Comparison of ENCODE assay signal across 9 mouse cellular contexts in genomic region chr7:45537602-45538001, GRCm38 (mm10). TPM values are rescaled to one million over a fixed set of nuclear protein-coding genes. Genes with fewer than 3 reads are reported as not detected.
DNase-seq lines count a peak whose midpoint lies in the region; ATAC-seq and TF ChIP-seq lines count a peak whose summit lies in the region.
"Had no signal": no experiment of that assay in that cellular context is flagged by ENCODE, and none has a peak within 500 bp of the region (broad histone marks: within the 10 kb centered on the region; RNA-seq: fewer than 3 reads in every experiment).

No protein-coding gene starts in this region.

- no peak for TF ChIP-seq CTCF in left cerebral cortex, adult 2 months (IDR thresholded peaks at IDR 0.05)

- no peak for DNase-seq in left cerebral cortex, adult 2 months (ENCODE audit: extremely low spot score in 1 of 2, low spot score in 2 of 2)
- no peak for DNase-seq in left cerebral cortex, adult 11 months (ENCODE audit: low spot score)
- no peak for DNase-seq in limb, embryonic 10.5 days (ENCODE audit: low spot score)
- no peak for DNase-seq in natural killer cell, adult 2 months (ENCODE audit: low spot score in 2 of 2)
- DNase-seq in kidney, postnatal 14 days: no peak
- no peak for DNase-seq in c-Kit-positive CD71-positive TER-119-positive erythroid progenitor cells, embryonic 14.5 days (ENCODE audit: low spot score)

- H3K27ac ChIP-seq in left cerebral cortex, adult 2 months: peak overlapping the region; percentile 73
- no peak overlapping the region for H3K27ac ChIP-seq in forebrain, embryonic 13.5 days
- H3K27ac ChIP-seq in limb, embryonic 10.5 days: peak overlapping the region; percentile 72
- H3K27ac ChIP-seq in neural tube, embryonic 14.5 days (ENCODE audit: low read depth, low read length): no peak overlapping the region
- H3K27ac ChIP-seq: liver, embryonic 14.5 days had no signal

- H3K9me3 ChIP-seq in forebrain, embryonic 13.5 days (replicated peaks): no peaks in the 10 kb centered on the region
- no peaks in the 10 kb centered on the region for H3K9me3 ChIP-seq in limb, embryonic 10.5 days (replicated peaks)
- no peaks in the 10 kb centered on the region for H3K9me3 ChIP-seq in neural tube, embryonic 14.5 days (ENCODE audit: control insufficient read depth, low read length)

- ATAC-seq in forebrain, embryonic 13.5 days: no peak
- ATAC-seq in neural tube, embryonic 14.5 days (ENCODE audit: low read depth): no peak; the same call in 1 of the 2 replicates

- no peaks in the 10 kb centered on the region for H3K36me3 ChIP-seq in forebrain, embryonic 13.5 days (ENCODE audit: poor library complexity, severe bottlenecking)
- H3K36me3 ChIP-seq in limb, embryonic 10.5 days: no peaks in the 10 kb centered on the region
- H3K36me3 ChIP-seq in neural tube, embryonic 14.5 days (ENCODE audit: control insufficient read depth, insufficient read depth, low read length): no peaks in the 10 kb centered on the region

- 78% methylated on average over 10 of the region's 10 CpGs for WGBS in forebrain, embryonic 13.5 days
- 78% methylated on average over 10 of the region's 10 CpGs for WGBS in limb, embryonic 10.5 days
- 84% methylated on average over 10 of the region's 10 CpGs for WGBS in neural tube, embryonic 14.5 days

- intact Hi-C loops in left cerebral cortex, adult 2 months (cut with DNase I): no loop called here

- peak overlapping the region; percentile 71 for H3K4me2 ChIP-seq in forebrain, embryonic 13.5 days
- H3K4me2 ChIP-seq in neural tube, embryonic 14.5 days (ENCODE audit: low read depth, low read length): peak overlapping the region; percentile 58

- no peaks in the 10 kb centered on the region for H3K27me3 ChIP-seq in forebrain, embryonic 13.5 days
- no peaks in the 10 kb centered on the region for H3K27me3 ChIP-seq in limb, embryonic 10.5 days (ENCODE audit: low read depth, poor library complexity, severe bottlenecking)
- H3K27me3 ChIP-seq in neural tube, embryonic 14.5 days (ENCODE audit: control insufficient read depth, insufficient read depth, low read length): no peaks in the 10 kb centered on the region

- peak overlapping the region; percentile 69 for H3K4me3 ChIP-seq in left cerebral cortex, adult 2 months
- peak overlapping the region; percentile 58 for H3K4me3 ChIP-seq in forebrain, embryonic 13.5 days
- peak overlapping the region; percentile 62 for H3K4me3 ChIP-seq in limb, embryonic 10.5 days
- peak overlapping the region; percentile 45 for H3K4me3 ChIP-seq in neural tube, embryonic 14.5 days (ENCODE audit: low read depth, low read length)

- peaks cover 9% of the 10 kb centered on the region for H3K4me1 ChIP-seq in forebrain, embryonic 13.5 days
- H3K4me1 ChIP-seq in limb, embryonic 10.5 days: peaks cover 13% of the 10 kb centered on the region
- 0 out of 2 replicates have a peak, but pooled peaks cover 4% of the 10 kb centered on the region for H3K4me1 ChIP-seq in neural tube, embryonic 14.5 days (ENCODE audit: control insufficient read depth, insufficient read depth, low read length)

- peak overlapping the region; percentile 74 for H3K9ac ChIP-seq in forebrain, embryonic 13.5 days
- H3K9ac ChIP-seq in neural tube, embryonic 14.5 days (replicated peaks; ENCODE audit: low read depth, low read length): peak overlapping the region; percentile 46
- H3K9ac ChIP-seq: liver, embryonic 14.5 days had no signal

RNA-seq across cellular contexts. Expression of gene Plekha4, which starts 11.5 kb away (rescaled TPM):
- 1 to 10 TPM; 4.2 to 5.1 TPM for total RNA-seq in left cerebral cortex, adult 2 months (2021)
- 0.28 and 0.50 TPM in 2 replicates for polyA plus RNA-seq in forebrain, embryonic 13.5 days (2015; fragmentation: Nextera tagmentation; extraction: Ambion mirVana)
- 0.43 and 1.0 TPM in 2 replicates for polyA plus RNA-seq in limb, embryonic 10.5 days (2016; fragmentation: Nextera tagmentation; extraction: Ambion mirVana)
- 0.54 and 3.2 TPM in 2 replicates for polyA plus RNA-seq in neural tube, embryonic 14.5 days (2014; fragmentation: Nextera tagmentation; extraction: Ambion mirVana)

RNA-seq across cellular contexts. Expression of gene Ppp1r15a, which starts 11.5 kb away (rescaled TPM):
- total RNA-seq in left cerebral cortex, adult 2 months (2021): 10 to 100 TPM; 25.2 to 29.3 TPM
- polyA plus RNA-seq in forebrain, embryonic 13.5 days (2015; fragmentation: Nextera tagmentation; extraction: Ambion mirVana): 13.5 and 15.3 TPM in 2 replicates
- polyA plus RNA-seq in limb, embryonic 10.5 days (2016; fragmentation: Nextera tagmentation; extraction: Ambion mirVana): 22.4 and 25.7 TPM in 2 replicates
- 14.0 and 14.2 TPM in 2 replicates for polyA plus RNA-seq in neural tube, embryonic 14.5 days (2014; fragmentation: Nextera tagmentation; extraction: Ambion mirVana)

RNA-seq across cellular contexts. Expression of gene Hsd17b14, which starts 17.1 kb away (rescaled TPM):
- total RNA-seq in left cerebral cortex, adult 2 months (2021): under 1 TPM; 0.61 to 0.68 TPM
- 0.14 TPM in 1 of 2 replicates, not detected in the other for polyA plus RNA-seq in forebrain, embryonic 13.5 days (2015; fragmentation: Nextera tagmentation; extraction: Ambion mirVana)
- 1.0 and 1.1 TPM in 2 replicates for polyA plus RNA-seq in limb, embryonic 10.5 days (2016; fragmentation: Nextera tagmentation; extraction: Ambion mirVana)
- 0.40 and 0.60 TPM in 2 replicates for polyA plus RNA-seq in neural tube, embryonic 14.5 days (2014; fragmentation: Nextera tagmentation; extraction: Ambion mirVana)

RNA-seq across cellular contexts. Expression of gene Nucb1, which starts 27.4 kb away (rescaled TPM):
- 100 to 1,000 TPM in 1 of 2 experiments, 10 to 100 TPM in 1; 95.4 to 106 TPM for total RNA-seq in left cerebral cortex, adult 2 months (2021)
- polyA plus RNA-seq in forebrain, embryonic 13.5 days (2015; fragmentation: Nextera tagmentation; extraction: Ambion mirVana): 73.2 and 85.4 TPM in 2 replicates
- polyA plus RNA-seq in limb, embryonic 10.5 days (2016; fragmentation: Nextera tagmentation; extraction: Ambion mirVana): 116 and 125 TPM in 2 replicates
- polyA plus RNA-seq in neural tube, embryonic 14.5 days (2014; fragmentation: Nextera tagmentation; extraction: Ambion mirVana): 115 and 134 TPM in 2 replicates

RNA-seq across cellular contexts. Expression of gene Bcat2, which starts 32.4 kb away (rescaled TPM):
- total RNA-seq in left cerebral cortex, adult 2 months (2021): 10 to 100 TPM; 25.4 to 26.2 TPM
- polyA plus RNA-seq in forebrain, embryonic 13.5 days (2015; fragmentation: Nextera tagmentation; extraction: Ambion mirVana): 18.9 and 23.7 TPM in 2 replicates
- polyA plus RNA-seq in limb, embryonic 10.5 days (2016; fragmentation: Nextera tagmentation; extraction: Ambion mirVana): 65.8 and 68.0 TPM in 2 replicates
- polyA plus RNA-seq in neural tube, embryonic 14.5 days (2014; fragmentation: Nextera tagmentation; extraction: Ambion mirVana): 15.8 and 19.2 TPM in 2 replicates

Comparison
In these comparisons a context has a peak if more than half of its experiments do, and no peak if none do; other contexts are left out.
1. H3K27ac ChIP-seq: peak in left cerebral cortex, adult 2 months (single experiment) and limb, embryonic 10.5 days (single experiment); none in forebrain, embryonic 13.5 days (single experiment) and neural tube, embryonic 14.5 days (single experiment).
2. Peak in every context shown above with its lines, with median percentiles within 50 percentile points of each other: H3K4me3 ChIP-seq.